Mouse (Mus musculus): ENCODE results near the gene Vmn1r219. TPM values are rescaled to one million over a fixed set of nuclear protein-coding genes. Genes with fewer than 3 reads are reported as not detected.
"Not testable (repeated sequence)": the region's sequence is repeated elsewhere in the genome, so short reads cannot be mapped to it uniquely, and the experiment has no call there.

Gene Vmn1r219
- not detected for total RNA-seq (2021)
- long read RNA-seq, experiment 1: 0 reads
- long read RNA-seq, experiment 2: 0 reads

DNA sequence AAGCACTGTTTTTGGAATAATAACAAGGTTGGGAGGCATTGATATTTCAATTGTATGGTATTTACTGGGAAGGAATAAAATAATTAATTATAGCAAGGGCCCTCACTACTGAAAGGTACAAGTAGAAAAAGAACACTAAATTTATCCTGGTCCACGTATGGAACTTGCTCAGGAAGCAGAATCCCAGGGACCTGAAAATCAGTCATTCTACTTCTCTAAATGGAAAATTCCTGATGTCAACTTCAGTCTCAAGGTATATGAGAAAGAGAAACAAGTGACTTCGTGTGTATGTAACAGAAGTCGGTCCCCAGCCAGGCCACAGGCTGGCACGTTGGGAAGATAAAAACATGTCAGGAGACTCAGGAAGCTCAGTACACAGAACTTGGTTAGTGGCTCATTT lies at the start of gene Vmn1r219:
TSS of gene Vmn1r219 (plus strand) at position 301 of the 400 bp plus-strand sequence.
- intact Hi-C loops (cut with DNase I; ENCODE audit: low total_unique reads): no loop called here
- DNase-seq: no peak

DNA sequence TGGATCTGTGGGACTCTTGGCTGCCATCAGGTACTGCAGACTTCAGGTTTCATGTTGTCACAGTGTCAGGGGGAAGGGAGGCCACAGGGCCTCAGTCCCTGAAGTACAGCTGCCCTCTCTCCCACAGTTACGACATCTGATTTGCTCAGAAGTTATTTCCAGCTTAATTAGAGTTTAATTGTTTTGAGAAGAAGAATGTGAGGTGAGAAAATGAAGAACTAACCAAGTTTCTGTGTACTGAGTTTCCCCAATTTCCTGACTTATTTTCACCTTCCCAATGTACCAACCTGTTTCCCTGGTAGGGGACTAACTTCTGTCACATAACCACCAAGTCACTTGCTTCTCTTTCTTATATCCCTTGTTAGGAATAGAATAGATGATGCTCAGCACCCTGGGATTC lies 41.0 kb upstream of the Vmn1r219 start, which contains the start of gene Vmn1r217:
TSS of gene Vmn1r217 (minus strand) at position 101 of the 400 bp plus-strand sequence.
- DNase-seq; intact Hi-C loops (cut with DNase I; ENCODE audit: low total_unique reads): not testable (repeated sequence)

DNA sequence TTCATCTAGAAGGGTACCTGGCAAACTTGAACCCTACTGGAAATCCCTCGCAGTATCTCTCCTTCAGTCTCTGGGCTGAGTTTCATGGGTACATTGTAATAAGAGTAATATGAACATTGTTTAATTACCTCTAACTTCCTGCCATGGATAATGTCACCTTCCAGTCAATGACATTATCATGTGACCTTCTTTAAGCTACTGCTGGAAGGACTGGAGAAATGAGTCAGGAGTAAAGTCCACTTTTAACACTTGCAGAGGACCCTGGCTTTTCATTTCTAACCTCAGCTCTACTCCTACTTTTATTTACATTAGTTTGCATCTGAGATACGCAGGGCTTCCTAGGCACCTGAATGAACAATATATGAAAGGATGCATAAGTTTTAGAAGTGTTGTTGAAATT lies 38.5 kb upstream of the Vmn1r219 start:
- intact Hi-C loops (cut with DNase I; ENCODE audit: low total_unique reads): no loop called here
- no peak for DNase-seq

DNA sequence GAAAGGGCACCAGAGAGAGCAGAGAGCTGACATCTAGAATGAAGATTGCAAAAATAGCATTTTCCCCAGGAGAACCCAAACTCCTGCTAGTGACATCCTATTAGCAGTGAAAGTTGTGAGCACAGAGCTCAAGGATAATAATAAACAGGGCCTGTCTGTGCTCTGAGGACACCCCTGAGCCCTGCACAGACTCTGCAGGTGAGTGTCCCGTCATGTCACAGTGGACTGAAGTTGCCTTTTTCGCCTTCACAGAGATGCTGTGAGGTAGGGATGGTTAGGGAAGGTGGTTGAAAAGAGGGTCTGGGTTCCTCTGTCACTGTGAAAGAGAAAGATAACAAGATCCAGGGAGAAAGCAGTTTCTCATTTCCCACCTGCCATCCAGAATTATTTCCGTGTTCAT lies 26.0 kb upstream of the Vmn1r219 start, which contains the start of gene Vmn1r218:
TSS of gene Vmn1r218 (plus strand) at position 57 of the 400 bp plus-strand sequence.
- no peak for DNase-seq
- intact Hi-C loops (cut with DNase I; ENCODE audit: low total_unique reads): no loop called here

DNA sequence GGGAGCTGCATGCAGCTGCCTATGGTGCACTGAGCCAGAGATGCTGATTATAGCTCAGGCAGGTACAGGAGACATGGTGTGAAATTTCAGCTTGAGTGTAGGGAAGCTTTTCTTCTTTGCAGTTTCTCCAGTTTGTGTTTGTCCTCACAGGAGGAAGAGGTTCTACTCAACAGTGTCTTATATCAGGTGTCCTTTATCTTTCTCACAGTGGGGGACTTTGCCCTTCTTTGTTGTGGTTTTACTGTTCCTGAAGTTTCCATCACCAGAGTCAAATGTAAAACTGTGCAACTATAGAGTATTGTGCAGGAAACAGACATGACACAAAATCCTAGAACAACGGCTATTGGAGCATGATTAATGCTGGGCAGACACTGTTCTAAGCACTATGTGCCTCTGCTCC lies 25.6 kb upstream of the Vmn1r219 start:
- DNase-seq: no peak
- intact Hi-C loops (cut with DNase I; ENCODE audit: low total_unique reads): no loop called here

DNA sequence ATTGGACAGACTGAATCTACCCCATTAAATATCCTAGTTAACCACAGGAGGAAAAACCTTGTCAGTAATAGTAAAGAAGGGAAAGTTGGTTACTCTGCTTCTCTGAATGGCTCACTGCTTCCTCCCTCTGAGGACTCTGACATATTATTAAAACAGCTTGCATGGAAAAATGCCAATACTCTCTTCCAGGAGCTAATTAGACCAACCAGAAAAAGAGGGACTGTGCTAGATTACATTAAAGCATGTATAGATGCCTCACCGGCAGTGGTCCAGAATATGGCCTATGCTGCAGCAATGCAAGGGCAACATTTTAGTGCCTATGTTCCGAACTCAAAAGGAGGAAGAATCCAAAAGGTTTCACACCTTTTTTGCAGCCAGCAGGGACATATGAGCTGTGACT lies 20.2 kb upstream of the Vmn1r219 start:
- intact Hi-C loops (cut with DNase I; ENCODE audit: low total_unique reads): no loop called here
- DNase-seq: no peak

DNA sequence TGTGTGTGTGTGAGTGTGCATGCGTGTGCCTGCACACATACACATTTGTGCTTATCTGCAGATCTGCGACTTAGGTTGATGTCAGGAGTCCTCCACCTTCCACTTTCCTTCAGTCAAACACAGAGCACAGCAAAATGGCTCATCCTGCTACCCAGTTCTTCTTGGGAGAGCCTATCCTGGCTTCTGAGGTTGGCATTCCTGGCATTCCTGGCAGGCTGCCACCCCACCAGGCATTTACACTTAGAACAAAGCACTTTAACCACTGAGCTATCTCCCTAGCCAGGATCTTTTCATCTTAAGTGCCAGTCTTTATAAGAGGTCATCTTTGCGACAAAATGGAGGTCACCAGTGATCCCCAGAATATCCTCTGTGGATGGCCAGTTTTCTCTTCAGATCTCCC lies 1.3 kb upstream of the Vmn1r219 start:
- DNase-seq: no peak
- intact Hi-C loops (cut with DNase I; ENCODE audit: low total_unique reads): no loop called here

DNA sequence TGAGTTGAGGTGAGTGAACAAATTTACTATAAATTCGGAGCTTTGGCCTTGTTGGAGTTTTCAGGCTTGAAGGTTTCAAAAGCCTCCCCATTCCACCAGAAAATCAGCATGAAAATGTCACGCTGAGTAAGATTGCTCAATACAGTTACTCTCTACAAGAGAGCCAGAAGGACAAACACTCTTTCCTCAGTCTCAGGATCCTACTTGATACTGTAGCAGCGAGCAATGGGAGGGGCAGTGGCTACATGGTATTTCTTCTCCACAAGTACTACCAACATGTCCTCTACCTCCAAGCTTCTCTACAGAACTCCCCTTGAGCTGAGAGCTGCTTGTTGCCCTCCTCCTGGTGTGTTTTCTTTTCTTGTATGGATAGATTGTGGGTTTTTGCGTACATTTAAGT lies 7.4 kb downstream of the Vmn1r219 start:
- intact Hi-C loops (cut with DNase I; ENCODE audit: low total_unique reads); DNase-seq: not testable (repeated sequence)

DNA sequence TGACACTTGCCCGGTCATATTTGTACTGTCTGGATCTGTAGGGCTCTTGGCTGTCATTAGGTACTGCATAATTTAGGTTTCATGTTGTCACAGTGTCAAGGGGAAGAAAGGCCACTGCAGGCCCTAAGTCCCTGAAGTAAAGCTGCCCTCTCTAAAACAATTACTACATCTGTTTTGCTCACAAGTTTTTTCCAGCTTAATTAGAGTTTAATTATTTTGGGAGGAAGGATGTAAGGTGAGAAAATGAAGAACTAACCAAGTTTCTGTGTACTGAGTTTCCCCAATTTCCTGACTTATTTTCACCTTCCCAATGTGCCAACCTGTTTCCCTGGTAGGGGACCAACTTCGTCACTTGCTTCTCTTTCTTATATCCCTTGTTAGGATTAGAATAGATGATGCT lies 28.8 kb downstream of the Vmn1r219 start, which contains the start of gene Vmn1r220:
TSS of gene Vmn1r220 (minus strand) at position 101 of the 400 bp plus-strand sequence.
- intact Hi-C loops (cut with DNase I; ENCODE audit: low total_unique reads): no loop called here
- no peak for DNase-seq

DNA sequence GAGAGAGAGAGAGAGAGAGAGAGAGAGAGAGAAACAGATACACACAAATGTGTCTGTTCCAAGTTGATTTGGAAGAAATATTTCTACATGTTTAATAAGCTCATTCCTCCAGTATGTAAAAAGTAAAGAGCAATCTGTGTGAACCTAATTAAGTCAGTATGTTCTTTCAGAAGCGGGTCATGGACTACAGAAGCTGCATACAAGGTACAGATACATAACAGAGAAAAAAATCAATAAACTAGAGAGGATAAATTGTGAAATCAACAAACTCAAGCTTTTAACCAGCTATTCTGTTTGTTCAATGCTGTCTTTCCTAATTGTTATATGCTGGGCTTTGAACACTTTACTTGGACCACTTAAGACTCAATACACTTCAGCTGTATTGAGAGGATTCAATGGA lies 44.8 kb downstream of the Vmn1r219 start:
- intact Hi-C loops (cut with DNase I; ENCODE audit: low total_unique reads); DNase-seq: not testable (repeated sequence)

DNA sequence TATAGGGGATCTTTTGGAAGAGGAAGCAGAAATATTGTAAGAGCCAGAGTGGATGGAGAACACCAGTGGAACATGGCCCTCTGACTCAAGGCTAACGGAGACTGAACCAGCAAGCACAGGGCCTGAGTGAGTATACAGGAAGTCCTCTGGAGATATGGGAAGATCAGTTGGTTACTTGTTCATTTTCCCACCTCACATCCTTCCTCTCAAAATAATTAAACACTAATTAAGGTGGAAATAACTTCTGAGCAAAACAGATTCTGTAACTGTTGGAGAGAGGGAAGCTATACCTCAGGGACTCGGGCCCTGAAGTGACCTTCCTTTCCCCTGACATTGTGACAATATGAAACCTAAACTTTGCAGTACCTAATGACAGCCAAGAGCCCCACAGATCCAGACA lies 54.7 kb downstream of the Vmn1r219 start, which contains the start of gene Vmn1r221:
TSS of gene Vmn1r221 (plus strand) at position 301 of the 400 bp plus-strand sequence.
- intact Hi-C loops (cut with DNase I; ENCODE audit: low total_unique reads); DNase-seq: not testable (repeated sequence)

Other genes starting within 250 kb of the Vmn1r219 start
- gene Vmn1r213, start 151.7 kb upstream of the Vmn1r219 start, total RNA-seq (2021): not detected
- not detected for gene Vmn1r214, start 128.9 kb upstream of the Vmn1r219 start, total RNA-seq (2021)
- gene Vmn1r215, start 91.3 kb upstream of the Vmn1r219 start, total RNA-seq (2021): not detected
- not detected for gene Vmn1r217, start 41.1 kb upstream of the Vmn1r219 start, total RNA-seq (2021)
- not detected for gene Vmn1r218, start 26.2 kb upstream of the Vmn1r219 start, total RNA-seq (2021)
- gene Vmn1r220, start 28.7 kb downstream of the Vmn1r219 start, total RNA-seq (2021): not detected
- not detected for gene Vmn1r221, start 54.8 kb downstream of the Vmn1r219 start, total RNA-seq (2021)
- gene Vmn1r222, start 76.6 kb downstream of the Vmn1r219 start, total RNA-seq (2021): not detected
- not detected for gene Vmn1r223, start 87.8 kb downstream of the Vmn1r219 start, total RNA-seq (2021)
- 10 to 100 TPM; 11.5 TPM for gene Zfp322a, start 209.9 kb downstream of the Vmn1r219 start, total RNA-seq (2021)